Mouse (Mus musculus) forebrain, embryonic 12.5 days (tissue): ENCODE measurements around the gene Trmt10a. TPM values are rescaled to one million over a fixed set of nuclear protein-coding genes. Genes with fewer than 3 reads are reported as not detected.
"Not testable (repeated sequence)": the region's sequence is repeated elsewhere in the genome, so short reads cannot be mapped to it uniquely, and the experiment has no call there.

Source experiments
- ATAC-seq: fragments of 200-750 bp; cut with Nextera tagmentation; 2 replicates; pipeline ENCODE4 v1.8.0; 2017; ENCODE audit warnings: moderate TSS enrichment; ENCODE audit not compliant: low FRiP score
- H3K27ac ChIP-seq: fragments of 300-500 bp; sonication (generic); 2 replicates; pipeline ENCODE4 v1.5.1; 2016; ENCODE audit warnings: mild to moderate bottlenecking
- H3K27me3 ChIP-seq: fragments of 300-500 bp; sonication (generic); 2 replicates; pipeline ENCODE4 v1.6.1; 2016; ENCODE audit warnings: mild to moderate bottlenecking
- H3K36me3 ChIP-seq: fragments of 300-500 bp; sonication (generic); replicated peaks from 2 replicates; pipeline ENCODE4 v1.6.1; 2016; ENCODE audit warnings: mild to moderate bottlenecking
- H3K4me1 ChIP-seq: fragments of 300-500 bp; sonication (generic); 2 replicates; pipeline ENCODE4 v1.6.1; 2016
- H3K4me2 ChIP-seq: fragments of 300-500 bp; sonication (generic); 2 replicates; pipeline ENCODE4 v1.6.1; 2016; ENCODE audit warnings: mild to moderate bottlenecking, moderate library complexity
- H3K4me3 ChIP-seq: fragments of 300-500 bp; sonication (generic); replicated peaks from 2 replicates; pipeline ENCODE4 v1.5.1; 2016; ENCODE audit warnings: mild to moderate bottlenecking
- H3K9ac ChIP-seq: fragments of 300-500 bp; sonication (generic); 2 replicates; pipeline ENCODE4 v1.6.1; 2016; ENCODE audit warnings: mild to moderate bottlenecking
- H3K9me3 ChIP-seq: fragments of 300-500 bp; sonication (generic); 2 replicates; pipeline ENCODE4 v1.6.1; 2016
- WGBS: fragments of 180-500 bp; shearing (Covaris S2); methylation state at CpG from one replicate; pipeline ENCODE4 v1.1.7; 2016; 5-methylcytosine and 5-hydroxymethylcytosine counted together
- polyA plus RNA-seq: library from polyadenylated mRNA; unstranded; fragments of >200 nt; fragmentation: Nextera tagmentation; extraction: Ambion mirVana; gene quantifications from 2 replicates; pipeline ENCODE4 v1.2.1, GENCODE M21; 2016

Trmt10a gene
- polyA plus RNA-seq, 1 experiment from 2014 or later, result 14.5 TPM

GRCm38 (mm10) chr3:138118392-138118791 lies 24.9 kb upstream of the Trmt10a start:
- WGBS, result 80% methylated on average over 6 of the region's 6 CpGs
- no peak for ATAC-seq
- no peaks in the 10 kb centered on the region for H3K9me3 ChIP-seq
- H3K4me2 ChIP-seq, result no peak overlapping the region
- no peaks in the 10 kb centered on the region for H3K27me3 ChIP-seq
- H3K9ac ChIP-seq, result no peak overlapping the region
- H3K4me1 ChIP-seq, result no peaks in the 10 kb centered on the region
- H3K4me3 ChIP-seq, result no peak overlapping the region
- H3K27ac ChIP-seq, result no peak overlapping the region
- H3K36me3 ChIP-seq, result no peaks in the 10 kb centered on the region

GRCm38 (mm10) chr3:138118831-138119230 lies 24.4 kb upstream of the Trmt10a start:
- Histone ChIP-seq H3K27me3 (no peaks in the 10 kb centered on the region), H3K36me3 (no peaks in the 10 kb centered on the region), H3K27ac (no peak overlapping the region), H3K9ac (no peak overlapping the region), H3K4me1 (no peaks in the 10 kb centered on the region), H3K9me3 (no peaks in the 10 kb centered on the region), H3K4me3 (no peak overlapping the region), H3K4me2 (no peak overlapping the region)
- no peak for ATAC-seq
- WGBS, result 82% methylated on average over 14 of the region's 14 CpGs

- no peak overlapping the region for H3K9ac ChIP-seq
- H3K27ac ChIP-seq, result no peak overlapping the region
- H3K4me3 ChIP-seq, result no peak overlapping the region
- no peaks in the 10 kb centered on the region for H3K4me1 ChIP-seq
- no peaks in the 10 kb centered on the region for H3K9me3 ChIP-seq
- ATAC-seq, result no peak
- WGBS, result 95% methylated on average over 16 of the region's 16 CpGs
- no peaks in the 10 kb centered on the region for H3K36me3 ChIP-seq
- no peaks in the 10 kb centered on the region for H3K27me3 ChIP-seq
- H3K4me2 ChIP-seq, result no peak overlapping the region
Measured at GRCm38 (mm10) chr3:138119444-138120105, 23.7 kb upstream of the Trmt10a start.

GRCm38 (mm10) chr3:138121461-138121860 lies 21.8 kb upstream of the Trmt10a start:
- no peak for ATAC-seq
- H3K9ac ChIP-seq, result no peak overlapping the region
- H3K27ac ChIP-seq, result no peak overlapping the region
- H3K27me3 ChIP-seq, result no peaks in the 10 kb centered on the region
- no peaks in the 10 kb centered on the region for H3K4me1 ChIP-seq
- H3K4me3 ChIP-seq, result no peak overlapping the region
- no peaks in the 10 kb centered on the region for H3K9me3 ChIP-seq
- H3K36me3 ChIP-seq, result no peaks in the 10 kb centered on the region
- 94% methylated on average over 2 of the region's 2 CpGs for WGBS
- H3K4me2 ChIP-seq, result no peak overlapping the region

GRCm38 (mm10) chr3:138123842-138124241 lies 19.4 kb upstream of the Trmt10a start:
- Histone ChIP-seq H3K4me2 (no peak overlapping the region), H3K4me1 (no peaks in the 10 kb centered on the region), H3K4me3 (no peak overlapping the region), H3K27me3 (no peaks in the 10 kb centered on the region), H3K27ac (no peak overlapping the region), H3K9me3 (no peaks in the 10 kb centered on the region), H3K36me3 (no peaks in the 10 kb centered on the region), H3K9ac (no peak overlapping the region)
- 93% methylated on average over 10 of the region's 10 CpGs for WGBS
- ATAC-seq, result no peak

GRCm38 (mm10) chr3:138129110-138129509 lies 14.1 kb upstream of the Trmt10a start:
- Histone ChIP-seq H3K36me3 (no peaks in the 10 kb centered on the region), H3K9ac (no peak overlapping the region), H3K27ac (no peak overlapping the region), H3K4me1 (peaks cover 13% of the 10 kb centered on the region), H3K4me3 (no peak overlapping the region), H3K9me3 (no peaks in the 10 kb centered on the region), H3K27me3 (no peaks in the 10 kb centered on the region), H3K4me2 (no peak overlapping the region)
- ATAC-seq, result no peak
- 96% methylated on average over 6 of the region's 6 CpGs for WGBS

GRCm38 (mm10) chr3:138130692-138131091 lies 12.6 kb upstream of the Trmt10a start:
- no peak overlapping the region for H3K9ac ChIP-seq
- peaks cover 13% of the 10 kb centered on the region for H3K4me1 ChIP-seq
- H3K4me3 ChIP-seq, result no peak overlapping the region
- WGBS, result 53% methylated on average over 1 of the region's 1 CpGs
- no peak overlapping the region for H3K4me2 ChIP-seq
- no peak overlapping the region for H3K27ac ChIP-seq
- H3K27me3 ChIP-seq, result no peaks in the 10 kb centered on the region
- ATAC-seq, result no peak
- H3K36me3 ChIP-seq, result no peaks in the 10 kb centered on the region
- H3K9me3 ChIP-seq, result no peaks in the 10 kb centered on the region

GRCm38 (mm10) chr3:138131168-138131567 lies 12.1 kb upstream of the Trmt10a start:
- H3K9ac ChIP-seq, result no peak overlapping the region
- no peak for ATAC-seq
- H3K4me1 ChIP-seq, result peaks cover 13% of the 10 kb centered on the region
- H3K27me3 ChIP-seq, result no peaks in the 10 kb centered on the region
- no peaks in the 10 kb centered on the region for H3K36me3 ChIP-seq
- H3K4me3 ChIP-seq, result no peak overlapping the region
- H3K27ac ChIP-seq, result no peak overlapping the region
- WGBS, result 63% methylated on average over 9 of the region's 9 CpGs
- no peak overlapping the region for H3K4me2 ChIP-seq
- no peaks in the 10 kb centered on the region for H3K9me3 ChIP-seq

GRCm38 (mm10) chr3:138133463-138133862 lies 9.8 kb upstream of the Trmt10a start:
- no peak overlapping the region for H3K4me2 ChIP-seq
- no peaks in the 10 kb centered on the region for H3K27me3 ChIP-seq
- no peak overlapping the region for H3K27ac ChIP-seq
- WGBS, result 91% methylated on average over 8 of the region's 8 CpGs
- H3K36me3 ChIP-seq, result no peaks in the 10 kb centered on the region
- H3K9me3 ChIP-seq, result no peaks in the 10 kb centered on the region
- no peak overlapping the region for H3K9ac ChIP-seq
- H3K4me3 ChIP-seq, result no peak overlapping the region
- H3K4me1 ChIP-seq, result peaks cover 13% of the 10 kb centered on the region
- ATAC-seq, result no peak

- no peak overlapping the region for H3K9ac ChIP-seq
- 82% methylated on average over 11 of the region's 11 CpGs for WGBS
- no peaks in the 10 kb centered on the region for H3K9me3 ChIP-seq
- H3K4me3 ChIP-seq, result no peak overlapping the region
- no peak overlapping the region for H3K27ac ChIP-seq
- H3K4me1 ChIP-seq, result peaks cover 13% of the 10 kb centered on the region
- ATAC-seq, result no peak
- no peaks in the 10 kb centered on the region for H3K36me3 ChIP-seq
- H3K4me2 ChIP-seq, result no peak overlapping the region
- no peaks in the 10 kb centered on the region for H3K27me3 ChIP-seq
Measured at GRCm38 (mm10) chr3:138133916-138134315, 9.3 kb upstream of the Trmt10a start.

GRCm38 (mm10) chr3:138134528-138134927 lies 8.7 kb upstream of the Trmt10a start:
- Histone ChIP-seq H3K9ac (no peak overlapping the region), H3K4me1 (peaks cover 13% of the 10 kb centered on the region), H3K9me3 (no peaks in the 10 kb centered on the region), H3K27ac (no peak overlapping the region), H3K36me3 (no peaks in the 10 kb centered on the region), H3K4me3 (no peak overlapping the region), H3K4me2 (no peak overlapping the region), H3K27me3 (no peaks in the 10 kb centered on the region)
- no peak for ATAC-seq
- 97% methylated on average over 1 of the region's 1 CpGs for WGBS

GRCm38 (mm10) chr3:138138146-138138545 lies 5.1 kb upstream of the Trmt10a start:
- H3K4me2 ChIP-seq, ATAC-seq, H3K36me3 ChIP-seq, H3K4me3 ChIP-seq, H3K9ac ChIP-seq, H3K27ac ChIP-seq, H3K27me3 ChIP-seq, H3K4me1 ChIP-seq, H3K9me3 ChIP-seq: not testable (repeated sequence)
- 94% methylated on average over 13 of the region's 13 CpGs for WGBS

- no peak for ATAC-seq
- no peak overlapping the region for H3K4me2 ChIP-seq
- no peaks in the 10 kb centered on the region for H3K27me3 ChIP-seq
- 94% methylated on average over 6 of the region's 6 CpGs for WGBS
- no peak overlapping the region for H3K4me3 ChIP-seq
- peaks cover 4% of the 10 kb centered on the region; the same call in 1 of the 2 replicates for H3K4me1 ChIP-seq
- H3K9me3 ChIP-seq, result no peaks in the 10 kb centered on the region
- no peaks in the 10 kb centered on the region for H3K36me3 ChIP-seq
- H3K9ac ChIP-seq, result no peak overlapping the region
- H3K27ac ChIP-seq, result no peak overlapping the region
Measured at GRCm38 (mm10) chr3:138139663-138140062, 3.6 kb upstream of the Trmt10a start.
